Mouse (Mus musculus) forebrain, embryonic 13.5 days (tissue): ENCODE data around the gene Zfp513. TPM values are rescaled to one million over a fixed set of nuclear protein-coding genes. Genes with fewer than 3 reads are reported as not detected.

Experiments
- ATAC-seq: fragments of 200-750 bp; cut with Nextera tagmentation; 2 replicates; pipeline ENCODE4 v1.8.0; 2017
- H3K27ac ChIP-seq: fragments of 300-500 bp; sonication (generic); 2 replicates; pipeline ENCODE4 v1.5.1; 2015; ENCODE audit warnings: inconsistent platforms, mild to moderate bottlenecking, moderate library complexity
- H3K27me3 ChIP-seq: fragments of 300-500 bp; sonication (generic); 2 replicates; pipeline ENCODE4 v1.6.1; 2015; ENCODE audit warnings: mild to moderate bottlenecking, inconsistent platforms
- H3K36me3 ChIP-seq: fragments of 300-500 bp; sonication (generic); 2 replicates; pipeline ENCODE4 v1.6.1; 2015; ENCODE audit warnings: mild to moderate bottlenecking, inconsistent platforms; ENCODE audit not compliant: poor library complexity, severe bottlenecking
- H3K4me1 ChIP-seq: fragments of 300-500 bp; sonication (generic); 2 replicates; pipeline ENCODE4 v1.6.1; 2015; ENCODE audit warnings: inconsistent platforms
- H3K4me2 ChIP-seq: fragments of 300-500 bp; sonication (generic); 2 replicates; pipeline ENCODE4 v1.6.1; 2015; ENCODE audit warnings: inconsistent platforms, mild to moderate bottlenecking, moderate library complexity
- H3K4me3 ChIP-seq: fragments of 300-500 bp; sonication (generic); 2 replicates; pipeline ENCODE4 v1.5.1; 2015; ENCODE audit warnings: mild to moderate bottlenecking, inconsistent platforms
- H3K9ac ChIP-seq: fragments of 300-500 bp; sonication (generic); 2 replicates; pipeline ENCODE4 v1.6.1; 2015; ENCODE audit warnings: mild to moderate bottlenecking, inconsistent platforms
- H3K9me3 ChIP-seq: fragments of 300-500 bp; sonication (generic); replicated peaks from 2 replicates; pipeline ENCODE4 v1.6.1; 2016; ENCODE audit warnings: inconsistent platforms
- WGBS: fragments of 180-500 bp; shearing (Covaris S2); methylation state at CpG from one replicate; pipeline ENCODE4 v1.1.7; 2015; 5-methylcytosine and 5-hydroxymethylcytosine counted together
- polyA plus RNA-seq: library from polyadenylated mRNA; unstranded; fragments of >200 nt; fragmentation: Nextera tagmentation; extraction: Ambion mirVana; gene quantifications from 2 replicates; pipeline ENCODE4 v1.2.1, GENCODE M21; 2015

The Zfp513 gene
- polyA plus RNA-seq, 1 experiment from 2014 or later = 13.3 TPM

GRCm38 (mm10) chr5:31149781-31150180 is 52.3 kb downstream of the Zfp513 start:
- H3K9me3 ChIP-seq = no peaks in the 10 kb centered on the region
- ATAC-seq = no peak
- no peaks in the 10 kb centered on the region for H3K27me3 ChIP-seq
- WGBS = 87% methylated on average over 4 of the region's 4 CpGs
- peaks cover 24% of the 10 kb centered on the region; the same call in 1 of the 2 replicates for H3K36me3 ChIP-seq
- H3K4me1 ChIP-seq = peaks cover 13% of the 10 kb centered on the region
- no peak overlapping the region for H3K27ac ChIP-seq
- H3K4me3 ChIP-seq = no peak overlapping the region
- no peak overlapping the region for H3K4me2 ChIP-seq
- H3K9ac ChIP-seq = no peak overlapping the region

Other genes starting within 250 kb of the Zfp513 start
- 126 and 132 TPM in 2 replicates for gene Preb, start 241.9 kb downstream of the Zfp513 start, polyA plus RNA-seq
- gene Tcf23, start 233.6 kb downstream of the Zfp513 start, polyA plus RNA-seq = not detected in 2 replicates
- gene Atraid, start 154.0 kb downstream of the Zfp513 start, polyA plus RNA-seq = 124 and 130 TPM in 2 replicates
- gene Slc5a6, start 153.4 kb downstream of the Zfp513 start, polyA plus RNA-seq = 10.9 and 11.5 TPM in 2 replicates
- gene Cad, start 147.5 kb downstream of the Zfp513 start, polyA plus RNA-seq = 24.2 and 28.6 TPM in 2 replicates
- not detected in 2 replicates for gene Dnajc5g, start 96.0 kb downstream of the Zfp513 start, polyA plus RNA-seq
- 1.7 and 1.8 TPM in 2 replicates for gene Slc30a3, start 94.1 kb downstream of the Zfp513 start, polyA plus RNA-seq
- not detected in 2 replicates for gene Trim54, start 85.6 kb downstream of the Zfp513 start, polyA plus RNA-seq
- gene Ucn, start 63.5 kb downstream of the Zfp513 start, polyA plus RNA-seq = not detected in 2 replicates
- 56.7 and 57.1 TPM in 2 replicates for gene Mpv17, start 48.1 kb downstream of the Zfp513 start, polyA plus RNA-seq
- 1.5 and 1.9 TPM in 2 replicates for gene Gm29609, start 22.4 kb downstream of the Zfp513 start, polyA plus RNA-seq
- 76.5 and 86.9 TPM in 2 replicates for gene Gtf3c2, start 22.2 kb downstream of the Zfp513 start, polyA plus RNA-seq
- 139 and 145 TPM in 2 replicates for gene Snx17, start 9.1 kb downstream of the Zfp513 start, polyA plus RNA-seq
- gene Eif2b4, start 8.9 kb downstream of the Zfp513 start, polyA plus RNA-seq = 75.8 and 77.9 TPM in 2 replicates
- gene Ppm1g, start 18.4 kb upstream of the Zfp513 start, polyA plus RNA-seq = 164 and 176 TPM in 2 replicates
- 137 and 145 TPM in 2 replicates for gene Nrbp1, start 38.6 kb upstream of the Zfp513 start, polyA plus RNA-seq
- 0.44 TPM in 1 of 2 replicates, not detected in the other for gene Gm9970, start 38.9 kb upstream of the Zfp513 start, polyA plus RNA-seq
- gene Krtcap3, start 49.4 kb upstream of the Zfp513 start, polyA plus RNA-seq = 2.3 and 3.6 TPM in 2 replicates
- 29.6 and 38.5 TPM in 2 replicates for gene Ift172, start 88.8 kb upstream of the Zfp513 start, polyA plus RNA-seq
- gene Fndc4, start 93.8 kb upstream of the Zfp513 start, polyA plus RNA-seq = 62.1 and 66.7 TPM in 2 replicates
- gene Gckr, start 95.1 kb upstream of the Zfp513 start, polyA plus RNA-seq = 0.12 and 0.16 TPM in 2 replicates